Mouse (Mus musculus) lung, adult 2 months (tissue): Measurements from ENCODE around the gene Gm15737.

Experiments used
- CTCF ChIP-seq: fragments of 200-500 bp; IDR thresholded peaks from 2 replicates; pipeline ENCODE4 v1.5.1; 2011; ENCODE audit warnings: mild to moderate bottlenecking, low read length, control low read depth; ENCODE audit not compliant: insufficient read depth
- POLR2A ChIP-seq: fragments of 200-500 bp; IDR thresholded peaks from 2 replicates; pipeline ENCODE4 v1.6.1; 2011; ENCODE audit warnings: low read depth, mild to moderate bottlenecking, control low read depth, low read length, borderline replicate concordance; ENCODE audit errors: extremely low read depth

- no peak for TF ChIP-seq CTCF
- no peak for TF ChIP-seq POLR2A
These were observed 47.6 kb upstream of the Gm15737 start for GRCm38 (mm10) chr6:92821606-92822005.
